20 mouse cellular contexts compared by ENCODE assay signal in the genomic region with DNA sequence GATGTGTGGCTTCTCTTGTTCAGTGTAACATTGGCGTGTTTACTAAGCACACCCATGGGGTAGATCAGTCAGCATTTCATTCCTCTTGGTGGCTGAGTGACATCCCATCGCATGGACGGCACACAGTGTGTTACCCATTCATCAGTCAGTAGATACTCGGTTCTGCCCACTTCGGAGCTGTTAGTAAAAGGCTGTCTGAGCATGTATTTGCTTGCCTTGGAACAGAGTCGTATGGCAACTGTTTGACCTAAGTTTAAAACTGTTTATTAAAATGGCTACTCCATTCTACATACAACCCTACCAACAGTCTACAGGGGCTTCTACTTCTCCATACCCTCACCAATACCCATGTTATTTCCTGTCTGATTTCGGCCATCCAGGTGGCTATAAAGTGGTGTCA. TPM values are rescaled to one million over a fixed set of nuclear protein-coding genes. Genes with fewer than 3 reads are reported as not detected.
"Had no signal": no experiment of that assay in that cellular context is flagged by ENCODE, and none has a peak within 500 bp of the region (broad histone marks: within the 10 kb centered on the region; RNA-seq: fewer than 3 reads in every experiment).

No protein-coding gene starts in this region.

- H3K4me3 ChIP-seq: midbrain, embryonic 10.5 days; midbrain, embryonic 13.5 days; myocyte; neural tube, embryonic 13.5 days; neural tube, embryonic 15.5 days had no signal

- H3K4me2 ChIP-seq: lung, embryonic 14.5 days; midbrain, embryonic 13.5 days; neural tube, embryonic 13.5 days; neural tube, embryonic 15.5 days had no signal

- H3K27me3 ChIP-seq: midbrain, embryonic 13.5 days; neural tube, embryonic 13.5 days; neural tube, embryonic 15.5 days had no signal

- H3K9ac ChIP-seq: liver, embryonic 14.5 days; lung, embryonic 14.5 days; midbrain, embryonic 13.5 days; neural tube, embryonic 13.5 days; neural tube, embryonic 15.5 days had no signal

- H3K27ac ChIP-seq: liver, embryonic 14.5 days; midbrain, embryonic 10.5 days; midbrain, embryonic 13.5 days; neural tube, embryonic 13.5 days; neural tube, embryonic 15.5 days had no signal

- H3K36me3 ChIP-seq: midbrain, embryonic 10.5 days; midbrain, embryonic 13.5 days; neural tube, embryonic 13.5 days; neural tube, embryonic 15.5 days had no signal

- DNase-seq: lung, adult 18-20 months; lung, embryonic 14.5 days; lung, postnatal 10 days; lung, postnatal 4 days; retina, postnatal 1 day; right cerebral cortex, adult 18-20 months; right cerebral cortex, postnatal 25 days; right cerebral cortex, postnatal 4 days; spleen, adult 18-20 months; thymus, adult 18-20 months had no signal

- ATAC-seq: midbrain, embryonic 13.5 days; midbrain, embryonic 16.5 days had no signal

- H3K9me3 ChIP-seq: midbrain, embryonic 10.5 days; midbrain, embryonic 13.5 days; neural tube, embryonic 13.5 days; neural tube, embryonic 15.5 days had no signal

RNA-seq across cellular contexts. Expression of gene Gpr156, which starts 50.6 kb away (rescaled TPM):
- total RNA-seq: megakaryocyte, adult 5-6 weeks; megakaryocyte-erythroid progenitor cell, adult 5-6 weeks had no signal
- polyA plus RNA-seq: liver, embryonic 16.5 days had no signal
